28 mouse cellular contexts compared by ENCODE assay signal in genomic region chr5:115580229-115581001, GRCm38 (mm10). TPM values are rescaled to one million over a fixed set of nuclear protein-coding genes. Genes with fewer than 3 reads are reported as not detected.
A peak's percentile ranks its signal among the peaks of the same experiment; 100 is the strongest.
DNase-seq lines count a peak whose midpoint lies in the region; TF ChIP-seq lines count a peak whose summit lies in the region.
"Had no signal": no experiment of that assay in that cellular context is flagged by ENCODE, and none has a peak within 500 bp of the region (broad histone marks: within the 10 kb centered on the region; RNA-seq: fewer than 3 reads in every experiment).

No protein-coding gene starts in this region.

- peaks cover 44% of the 10 kb centered on the region for H3K4me1 ChIP-seq in E14TG2a.4 (replicated peaks; ENCODE audit: low read depth, low read length)
- H3K4me1 ChIP-seq: embryonic facial prominence, embryonic 10.5 days; embryonic facial prominence, embryonic 13.5 days; forebrain, embryonic 12.5 days; forebrain, embryonic 15.5 days; heart, embryonic 12.5 days; heart, embryonic 15.5 days; hindbrain, embryonic 10.5 days; hindbrain, embryonic 13.5 days; intestine, embryonic 15.5 days had no signal

- no peaks in the 10 kb centered on the region for H3K27me3 ChIP-seq in E14TG2a.4 (ENCODE audit: insufficient read depth, low read length)
- H3K27me3 ChIP-seq: embryonic facial prominence, embryonic 13.5 days; forebrain, embryonic 12.5 days; forebrain, embryonic 15.5 days; heart, embryonic 12.5 days; heart, embryonic 15.5 days; hindbrain, embryonic 13.5 days; intestine, embryonic 15.5 days had no signal

- H3K4me3 ChIP-seq in gastrocnemius, adult 2 months, result no peak overlapping the region
- H3K4me3 ChIP-seq in E14TG2a.4 (replicated peaks; ENCODE audit: low read length), result peak overlapping the region; percentile 67
- no peak overlapping the region for H3K4me3 ChIP-seq in left cerebral cortex, adult 2 months
- H3K4me3 ChIP-seq: embryonic facial prominence, embryonic 10.5 days; embryonic facial prominence, embryonic 13.5 days; erythroblast, embryonic 14.5 days; forebrain, embryonic 12.5 days; forebrain, embryonic 15.5 days; heart, embryonic 12.5 days; heart, embryonic 15.5 days; hindbrain, embryonic 10.5 days; hindbrain, embryonic 13.5 days; intestine, embryonic 15.5 days had no signal

- peaks cover 96% of the 10 kb centered on the region for H3K36me3 ChIP-seq in E14TG2a.4 (ENCODE audit: insufficient read depth, low read length)

- no peaks in the 10 kb centered on the region for H3K9me3 ChIP-seq in E14TG2a.4 (ENCODE audit: low read length)
- H3K9me3 ChIP-seq: forebrain, embryonic 15.5 days; heart, embryonic 15.5 days; intestine, embryonic 15.5 days had no signal

- H3K27ac ChIP-seq in gastrocnemius, adult 2 months, result no peak overlapping the region
- no peak overlapping the region for H3K27ac ChIP-seq in left cerebral cortex, adult 2 months
- H3K27ac ChIP-seq: embryonic facial prominence, embryonic 10.5 days; embryonic facial prominence, embryonic 13.5 days; forebrain, embryonic 12.5 days; forebrain, embryonic 15.5 days; heart, embryonic 15.5 days; hindbrain, embryonic 10.5 days; hindbrain, embryonic 13.5 days; intestine, embryonic 15.5 days had no signal

- peak; percentile 68 to 78 for DNase-seq in adrenal gland, adult (ENCODE audit: inconsistent age in 2 of 2, low spot score in 1 of 2)
- DNase-seq in adrenal gland, adult 18-20 months (ENCODE audit: low spot score in 2 of 2), result no peak
- DNase-seq in gastrocnemius, adult 18-20 months (ENCODE audit: low spot score), result peak; percentile 14
- no peak for DNase-seq in gastrocnemius, adult 2 months
- DNase-seq in adrenal gland, postnatal 14 days, result peak; percentile 66
- DNase-seq in left cerebral cortex, adult 2 months (ENCODE audit: extremely low spot score in 1 of 2, low spot score in 2 of 2), result no peak
- DNase-seq in layer of hippocampus, postnatal 36 days, result no peak
- DNase-seq: cerebellum, adult 11-12 months; cerebellum, adult 8-10 months; cerebellum, postnatal 10 days; cerebellum, postnatal 36 days; embryo, embryonic 11 days; gastrocnemius, postnatal 14 days; heart, adult 11 months; heart, postnatal 10 days; heart, postnatal 36 days; kidney, adult 11 months had no signal

- no peak for TF ChIP-seq CTCF in gastrocnemius, adult 2 months (IDR thresholded peaks at IDR 0.05)
- TF ChIP-seq CTCF in E14TG2a.4 (conservative IDR thresholded peaks at IDR 0.05; ENCODE audit: low read length), result no peak
- no peak for TF ChIP-seq CTCF in left cerebral cortex, adult 2 months (IDR thresholded peaks at IDR 0.05)

- intact Hi-C loops in gastrocnemius, adult 2 months (cut with DNase I), result no loop called here
- intact Hi-C loops in left cerebral cortex, adult 2 months (cut with DNase I), result no loop called here

RNA-seq across cellular contexts. Expression of gene Gcn1l1, which starts 15.4 kb away (rescaled TPM):
- 10 to 100 TPM; 51.7 to 59.0 TPM for total RNA-seq in adrenal gland, adult 18-20 months (2021)
- 10 to 100 TPM; 27.9 to 31.1 TPM for total RNA-seq in gastrocnemius, adult 18-20 months (2021)
- total RNA-seq in gastrocnemius, adult 2 months (2021), result 10 to 100 TPM; 31.3 to 31.9 TPM
- total RNA-seq in adrenal gland, postnatal 14 days (2021), result 59.7 and 60.4 TPM in 2 replicates
- 10 to 100 TPM; 70.7 to 73.2 TPM for total RNA-seq in left cerebral cortex, adult 2 months (2021)
- 10 to 100 TPM; 69.4 to 73.1 TPM for total RNA-seq in layer of hippocampus, postnatal 36 days (2021)

RNA-seq across cellular contexts. Expression of gene Rplp0, which starts 21.1 kb away (rescaled TPM):
- 100 to 1,000 TPM; 706 to 758 TPM for total RNA-seq in adrenal gland, adult 18-20 months (2021)
- total RNA-seq in gastrocnemius, adult 18-20 months (2021), result 100 to 1,000 TPM; 617 to 621 TPM
- 100 to 1,000 TPM; 567 to 689 TPM for total RNA-seq in gastrocnemius, adult 2 months (2021)
- total RNA-seq in adrenal gland, postnatal 14 days (2021), result 786 and 963 TPM in 2 replicates
- total RNA-seq in left cerebral cortex, adult 2 months (2021), result 100 to 1,000 TPM; 183 to 187 TPM
- 100 to 1,000 TPM; 223 to 227 TPM for total RNA-seq in layer of hippocampus, postnatal 36 days (2021)

RNA-seq across cellular contexts. Expression of gene Rab35, which starts 51.3 kb away (rescaled TPM):
- total RNA-seq in adrenal gland, adult 18-20 months (2021), result 10 to 100 TPM; 60.6 to 64.4 TPM
- total RNA-seq in gastrocnemius, adult 18-20 months (2021), result 10 to 100 TPM; 37.3 to 43.7 TPM
- 10 to 100 TPM; 38.5 to 39.6 TPM for total RNA-seq in gastrocnemius, adult 2 months (2021)
- total RNA-seq in adrenal gland, postnatal 14 days (2021), result 55.3 and 59.5 TPM in 2 replicates
- total RNA-seq in left cerebral cortex, adult 2 months (2021), result 100 to 1,000 TPM in 1 of 2 experiments, 10 to 100 TPM in 1; 99.5 to 101 TPM
- 10 to 100 TPM; 88.7 to 89.0 TPM for total RNA-seq in layer of hippocampus, postnatal 36 days (2021)

Comparison
In these comparisons a context has a peak if more than half of its experiments do, and no peak if none do; other contexts are left out.
1. DNase-seq: peak in adrenal gland, adult (2 of 2), gastrocnemius, adult 18-20 months (single experiment) and adrenal gland, postnatal 14 days (single experiment); none in adrenal gland, adult 18-20 months (0 of 2), gastrocnemius, adult 2 months (single experiment), left cerebral cortex, adult 2 months (0 of 2) and layer of hippocampus, postnatal 36 days (0 of 2).